Mouse (Mus musculus): ENCODE measurements around the gene Rbpms2.
"Not testable (repeated sequence)": the region's sequence is repeated elsewhere in the genome, so short reads cannot be mapped to it uniquely, and the experiment has no call there.

The Rbpms2 gene

GRCm38 (mm10) chr9:65621196-65621595 lies 8.3 kb upstream of the Rbpms2 start:
- no peak for DNase-seq (ENCODE audit: low spot score)

DNA sequence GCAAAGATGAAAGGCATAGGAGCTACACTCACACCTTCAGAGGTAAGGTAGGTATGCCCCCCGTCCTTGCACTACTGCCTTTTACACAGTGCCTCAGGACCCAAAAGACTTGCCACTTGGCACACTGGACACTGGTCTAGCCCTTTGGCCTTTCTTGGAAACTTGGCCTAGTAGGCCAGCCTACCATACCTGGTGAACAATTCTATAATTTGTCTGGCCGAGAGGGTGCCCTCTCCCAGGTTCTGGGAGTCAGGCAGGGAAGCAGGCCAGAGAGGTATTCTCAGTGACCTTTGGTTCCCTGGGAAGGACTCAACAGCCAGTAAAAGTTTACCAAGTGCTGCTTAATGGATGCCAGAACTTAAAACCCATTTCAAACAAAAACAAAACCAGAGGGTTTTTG lies 7.8 kb upstream of the Rbpms2 start:
- no peak for DNase-seq (ENCODE audit: low spot score)

GRCm38 (mm10) chr9:65622826-65623225 lies 6.6 kb upstream of the Rbpms2 start:
- DNase-seq (ENCODE audit: low spot score), result no peak

GRCm38 (mm10) chr9:65624266-65624665 lies 5.2 kb upstream of the Rbpms2 start:
- DNase-seq (ENCODE audit: low spot score), result no peak

DNA sequence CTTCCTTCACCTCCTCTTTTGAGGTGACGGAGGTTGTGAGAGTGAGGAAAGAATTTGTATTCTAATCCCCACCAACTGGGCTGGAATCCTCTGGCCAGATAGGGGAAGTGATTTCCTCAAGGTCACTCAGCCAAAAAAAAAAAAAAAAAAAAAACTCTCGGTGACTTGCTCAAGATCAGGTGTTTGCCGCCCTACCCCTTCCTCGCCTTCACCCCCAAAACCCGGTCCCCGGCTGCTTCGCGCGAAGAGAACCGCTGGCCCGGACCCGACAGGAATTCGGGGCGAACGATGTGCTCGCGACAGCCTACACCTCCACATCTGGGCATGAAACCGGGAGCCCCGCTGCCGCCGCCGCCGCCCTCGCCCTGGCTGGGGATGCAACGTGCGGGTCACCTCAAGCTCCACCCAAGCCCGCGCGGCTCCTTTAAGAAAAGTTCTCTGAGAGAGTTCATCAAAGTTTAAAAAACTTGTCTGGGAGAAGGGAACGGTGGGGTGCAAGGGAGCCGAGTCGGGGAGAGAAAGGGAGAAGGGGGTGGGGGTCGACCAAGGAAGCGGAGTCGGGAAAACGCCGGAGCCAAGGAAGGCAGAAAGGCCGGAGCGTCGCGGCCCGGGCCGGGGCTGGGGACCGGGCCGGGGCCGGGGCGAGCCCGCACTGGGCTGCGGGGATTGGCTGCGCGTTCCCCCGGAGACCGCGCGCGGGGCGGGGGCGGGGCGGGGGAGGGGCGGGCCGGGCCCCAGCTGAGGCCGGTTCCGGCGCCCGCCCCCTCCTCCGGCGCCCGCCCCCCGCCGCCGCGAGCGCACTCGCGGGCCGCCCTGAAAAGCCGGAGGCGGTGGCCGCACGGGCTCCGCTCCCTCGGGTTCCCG lies 551 bp downstream of the Rbpms2 start:
- no peak for DNase-seq (ENCODE audit: low spot score)

GRCm38 (mm10) chr9:65630631-65631353 lies 1.3 kb downstream of the Rbpms2 start:
- no peak for DNase-seq (ENCODE audit: low spot score)

DNA sequence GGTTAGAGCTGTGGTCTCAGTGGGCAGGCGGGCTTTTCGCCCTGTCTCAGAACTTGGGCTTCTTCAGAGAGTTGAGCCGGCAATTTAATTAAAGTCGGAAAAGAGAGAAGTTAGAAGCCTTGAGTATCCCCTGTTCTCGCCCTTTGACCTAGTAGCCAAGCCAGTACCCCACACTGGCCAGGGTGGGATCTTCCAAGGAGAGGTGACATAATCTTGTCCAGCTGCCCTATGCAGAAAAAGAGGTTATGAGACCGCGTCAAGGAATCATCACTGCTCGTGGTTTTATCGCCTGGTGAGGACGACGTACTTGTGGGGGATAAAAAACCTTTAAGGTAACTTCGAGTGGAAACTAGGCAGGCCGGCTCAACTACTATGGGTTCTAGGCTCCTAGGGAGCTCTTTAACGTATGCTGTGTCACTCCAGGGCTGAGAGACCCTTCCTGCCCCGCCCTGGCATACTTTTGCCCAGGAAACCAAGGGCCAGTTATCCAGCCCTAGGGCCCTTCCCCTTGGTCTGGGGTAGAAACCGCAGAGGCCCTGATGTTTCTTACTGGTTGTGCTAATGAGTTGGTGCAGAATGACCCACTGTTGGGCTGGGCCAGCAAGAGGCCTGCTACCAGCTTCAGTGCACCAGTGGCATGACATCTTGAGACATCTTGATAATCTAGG lies 2.0 kb downstream of the Rbpms2 start:
- no peak for DNase-seq (ENCODE audit: low spot score)

DNA sequence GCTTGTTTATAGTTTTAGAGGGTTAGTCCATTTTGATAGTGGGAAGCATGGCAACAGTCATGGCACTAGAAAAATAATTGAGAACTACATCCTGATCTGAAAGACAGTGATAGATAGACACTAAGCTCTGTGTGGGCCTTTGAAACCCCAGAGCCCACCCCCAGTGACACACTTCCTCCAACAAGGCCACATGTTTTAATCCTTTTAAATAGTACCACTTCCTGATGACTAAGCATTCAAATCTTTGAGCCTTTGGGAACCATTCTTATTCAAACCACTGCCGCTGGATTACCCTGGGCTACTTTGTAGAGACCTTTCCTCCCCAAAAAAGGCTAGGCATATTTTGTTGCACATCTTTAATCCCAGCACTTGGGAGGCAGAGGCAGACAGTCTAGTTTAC lies 6.3 kb downstream of the Rbpms2 start:
- no peak for DNase-seq (ENCODE audit: low spot score)

- no peak for DNase-seq (ENCODE audit: low spot score)
Observed at GRCm38 (mm10) chr9:65636926-65637325, 7.5 kb downstream of the Rbpms2 start.

GRCm38 (mm10) chr9:65639065-65639464 lies 9.6 kb downstream of the Rbpms2 start:
- DNase-seq (ENCODE audit: low spot score), result no peak

GRCm38 (mm10) chr9:65640838-65641410 lies 11.5 kb downstream of the Rbpms2 start:
- DNase-seq (ENCODE audit: low spot score), result no peak

DNA sequence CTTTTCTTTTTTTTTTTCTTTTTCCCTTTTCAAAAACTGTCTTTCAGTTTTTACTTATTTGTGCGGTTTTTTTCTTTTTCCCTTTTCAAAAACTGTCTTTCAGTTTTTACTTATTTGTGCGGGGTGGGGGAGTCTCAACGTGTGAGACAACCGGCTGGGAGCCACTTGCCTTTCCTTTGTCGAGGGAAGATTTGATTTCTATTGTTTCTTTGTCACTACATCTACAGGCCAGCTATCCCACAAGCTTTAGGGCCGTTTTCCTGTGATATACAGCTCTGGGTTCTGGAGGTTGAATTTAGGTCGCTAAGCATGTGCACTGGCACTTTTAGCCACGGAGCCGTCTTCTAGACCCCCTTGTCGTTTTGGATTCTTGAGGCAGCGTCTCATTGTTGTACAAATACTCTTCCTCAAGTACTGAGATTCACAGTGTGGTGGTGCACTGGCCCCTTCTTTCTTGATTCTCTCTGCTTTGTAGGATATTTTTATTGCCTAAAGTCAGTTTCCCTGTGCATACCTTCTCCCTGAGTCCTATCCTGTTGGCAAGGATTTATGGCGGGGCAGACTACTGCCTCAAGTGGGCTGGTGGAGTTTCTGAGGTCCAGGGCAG lies 12.1 kb downstream of the Rbpms2 start:
- DNase-seq (ENCODE audit: low spot score), result no peak

DNA sequence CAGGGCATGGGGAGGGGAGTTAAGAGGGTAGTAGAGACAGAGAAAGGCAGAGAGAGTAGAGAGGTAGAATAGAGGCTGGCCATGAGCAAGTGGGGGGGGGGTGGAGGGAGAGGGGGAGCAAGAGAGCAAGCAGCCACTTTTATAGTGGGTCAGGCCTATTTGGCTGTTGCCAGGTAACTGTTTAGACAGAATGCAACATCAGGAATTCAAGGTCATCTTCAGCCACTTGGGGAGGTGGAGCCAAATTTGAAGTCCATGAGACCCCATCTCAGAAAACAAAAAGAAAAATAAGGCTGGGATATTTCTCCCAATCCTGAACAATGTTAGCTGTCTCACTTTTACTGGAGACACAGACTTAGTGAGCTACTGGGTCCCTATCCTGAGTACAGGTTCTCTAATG lies 13.1 kb downstream of the Rbpms2 start:
- no peak for DNase-seq (ENCODE audit: low spot score)

- no peak for DNase-seq (ENCODE audit: low spot score)
Observed at GRCm38 (mm10) chr9:65644960-65645359, 15.5 kb downstream of the Rbpms2 start.

- no peak for DNase-seq (ENCODE audit: low spot score)
Observed at GRCm38 (mm10) chr9:65645984-65646383, 16.5 kb downstream of the Rbpms2 start.

GRCm38 (mm10) chr9:65646782-65647181 lies 17.3 kb downstream of the Rbpms2 start:
- DNase-seq (ENCODE audit: low spot score), result no peak

GRCm38 (mm10) chr9:65648730-65649129 lies 19.3 kb downstream of the Rbpms2 start:
- DNase-seq (ENCODE audit: low spot score), result no peak

- DNase-seq (ENCODE audit: low spot score), result no peak
Observed at GRCm38 (mm10) chr9:65649997-65650396, 20.5 kb downstream of the Rbpms2 start.

DNA sequence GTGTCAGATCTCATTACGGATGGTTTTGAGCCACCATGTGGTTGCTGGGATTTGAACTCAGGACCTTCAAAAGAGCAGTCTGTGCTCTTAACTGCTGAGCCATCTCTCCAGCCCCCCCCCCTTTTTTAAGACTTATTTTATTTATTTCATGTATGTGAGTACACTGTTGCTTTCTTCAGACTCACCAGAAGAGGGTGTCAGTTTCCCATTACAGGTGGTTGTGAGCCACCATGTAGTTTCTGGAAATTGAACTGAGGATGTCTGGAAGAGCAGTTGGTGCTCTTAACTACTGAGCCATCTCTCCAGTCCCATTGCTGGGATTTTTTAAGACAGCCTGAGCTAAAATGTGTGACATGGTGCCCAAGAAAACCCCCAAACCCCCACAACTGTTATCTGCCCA lies 22.5 kb downstream of the Rbpms2 start:
- not testable (repeated sequence) for DNase-seq (ENCODE audit: low spot score)

DNA sequence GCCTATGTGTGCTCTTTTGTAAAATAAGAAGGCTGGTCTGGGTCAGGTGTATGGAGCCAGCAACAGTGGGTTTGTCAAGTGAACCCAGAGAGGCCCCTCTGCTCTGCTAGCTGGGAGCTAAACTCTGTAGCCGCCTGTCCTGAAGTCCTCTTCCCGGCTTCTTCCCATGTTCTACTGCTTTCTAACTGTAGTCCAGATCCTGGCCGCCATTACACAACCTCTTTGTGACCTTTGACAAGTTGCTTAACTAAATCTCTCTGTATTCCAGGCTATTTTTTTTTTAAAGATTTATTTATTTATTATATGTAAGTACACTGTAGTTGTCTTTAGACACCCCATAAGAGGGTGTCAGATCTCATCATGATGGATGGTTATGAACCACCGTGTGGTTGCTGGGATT lies 24.3 kb downstream of the Rbpms2 start:
- DNase-seq (ENCODE audit: low spot score), result peak; percentile 65

DNA sequence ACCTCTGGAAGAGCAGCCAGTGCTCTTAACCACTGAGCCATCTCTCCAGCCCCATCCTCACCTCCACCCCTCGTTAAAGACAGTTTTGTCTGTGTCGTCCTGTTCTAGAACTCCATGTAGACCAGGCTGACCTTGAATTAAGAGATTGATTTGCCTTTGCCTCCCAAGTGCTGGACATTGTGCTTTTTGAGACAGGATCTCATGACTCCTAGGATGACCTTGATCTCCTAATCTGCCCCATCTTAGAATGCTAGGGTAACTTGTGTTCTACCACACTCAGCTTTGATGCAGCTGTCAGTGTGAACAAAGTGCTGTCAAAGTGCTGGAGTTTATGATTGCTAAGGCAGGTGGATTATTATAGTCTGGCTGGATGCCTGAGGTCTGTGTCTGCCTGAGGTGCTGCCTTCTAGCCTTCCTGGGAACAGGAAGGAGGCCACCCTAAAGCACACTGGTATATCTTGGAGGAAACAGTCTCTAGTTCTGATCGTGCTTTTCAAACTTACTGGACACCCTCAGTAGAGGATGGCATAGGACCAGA lies 25.3 kb downstream of the Rbpms2 start:
- no peak for DNase-seq (ENCODE audit: low spot score)

- no peak for DNase-seq (ENCODE audit: low spot score)
Observed at GRCm38 (mm10) chr9:65655540-65655939, 26.1 kb downstream of the Rbpms2 start.
